Mouse (Mus musculus) hindbrain, embryonic 12.5 days (tissue): Measurements from ENCODE around the gene Pde4b. TPM values are rescaled to one million over a fixed set of nuclear protein-coding genes. Genes with fewer than 3 reads are reported as not detected.

Source experiments
- ATAC-seq: fragments of 200-750 bp; cut with Nextera tagmentation; 2 replicates; pipeline ENCODE4 v1.8.0; 2017; ENCODE audit warnings: moderate TSS enrichment; ENCODE audit not compliant: low FRiP score
- H3K27ac ChIP-seq: fragments of 300-500 bp; sonication (generic); 2 replicates; pipeline ENCODE4 v1.5.1; 2016; ENCODE audit warnings: mild to moderate bottlenecking
- H3K27me3 ChIP-seq: fragments of 300-500 bp; sonication (generic); 2 replicates; pipeline ENCODE4 v1.6.1; 2016; ENCODE audit warnings: mild to moderate bottlenecking
- H3K36me3 ChIP-seq: fragments of 300-500 bp; sonication (generic); 2 replicates; pipeline ENCODE4 v1.6.1; 2016; ENCODE audit warnings: mild to moderate bottlenecking
- H3K4me1 ChIP-seq: fragments of 300-500 bp; sonication (generic); 2 replicates; pipeline ENCODE4 v1.6.1; 2016
- H3K4me2 ChIP-seq: fragments of 300-500 bp; sonication (generic); replicated peaks from 2 replicates; pipeline ENCODE4 v1.6.1; 2016; ENCODE audit warnings: mild to moderate bottlenecking
- H3K4me3 ChIP-seq: fragments of 300-500 bp; sonication (generic); 2 replicates; pipeline ENCODE4 v1.5.1; 2016; ENCODE audit warnings: mild to moderate bottlenecking
- H3K9ac ChIP-seq: fragments of 300-500 bp; sonication (generic); 2 replicates; pipeline ENCODE4 v1.6.1; 2016; ENCODE audit warnings: mild to moderate bottlenecking, moderate library complexity
- H3K9me3 ChIP-seq: fragments of 300-500 bp; sonication (generic); replicated peaks from 2 replicates; pipeline ENCODE4 v1.6.1; 2016; ENCODE audit warnings: mild to moderate bottlenecking
- WGBS: fragments of 180-500 bp; shearing (Covaris S2); methylation state at CpG from one replicate; pipeline ENCODE4 v1.1.7; 2016; 5-methylcytosine and 5-hydroxymethylcytosine counted together
- polyA plus RNA-seq: library from polyadenylated mRNA; unstranded; fragments of >200 nt; fragmentation: Nextera tagmentation; extraction: Ambion mirVana; gene quantifications from 2 replicates; pipeline ENCODE4 v1.2.1, GENCODE M21; 2016

The Pde4b gene
- polyA plus RNA-seq, 1 experiment from 2014 or later, result 12.5 TPM

- no peak overlapping the region for H3K4me3 ChIP-seq
- H3K9ac ChIP-seq, result no peak overlapping the region
- no peaks in the 10 kb centered on the region for H3K9me3 ChIP-seq
- ATAC-seq, result no peak
- H3K36me3 ChIP-seq, result no peaks in the 10 kb centered on the region
- H3K27me3 ChIP-seq, result no peaks in the 10 kb centered on the region
- no peak overlapping the region for H3K4me2 ChIP-seq
- 93% methylated on average over 6 of the region's 6 CpGs for WGBS
- H3K27ac ChIP-seq, result no peak overlapping the region
- no peaks in the 10 kb centered on the region for H3K4me1 ChIP-seq
Measured at GRCm38 (mm10) chr4:102106771-102107170, 19.4 kb downstream of the Pde4b start.

GRCm38 (mm10) chr4:102119454-102119853, 32.1 kb downstream of the Pde4b start:
- Histone ChIP-seq H3K27me3 (no peaks in the 10 kb centered on the region), H3K4me3 (no peak overlapping the region), H3K36me3 (no peaks in the 10 kb centered on the region), H3K4me1 (no peaks in the 10 kb centered on the region), H3K9ac (no peak overlapping the region), H3K27ac (no peak overlapping the region), H3K4me2 (no peak overlapping the region), H3K9me3 (no peaks in the 10 kb centered on the region)
- ATAC-seq, result no peak
- 92% methylated on average over 3 of the region's 3 CpGs for WGBS

GRCm38 (mm10) chr4:102136366-102136849, 49.1 kb downstream of the Pde4b start:
- Histone ChIP-seq H3K4me3 (no peak overlapping the region), H3K36me3 (no peaks in the 10 kb centered on the region), H3K4me2 (no peak overlapping the region), H3K27me3 (no peaks in the 10 kb centered on the region), H3K4me1 (no peaks in the 10 kb centered on the region), H3K9ac (no peak overlapping the region), H3K27ac (no peak overlapping the region), H3K9me3 (no peaks in the 10 kb centered on the region)
- WGBS, result 71% methylated on average over 3 of the region's 3 CpGs
- ATAC-seq, result no peak

GRCm38 (mm10) chr4:102138346-102138745, 51.0 kb downstream of the Pde4b start:
- H3K9ac ChIP-seq, result no peak overlapping the region
- H3K36me3 ChIP-seq, result no peaks in the 10 kb centered on the region
- no peaks in the 10 kb centered on the region for H3K4me1 ChIP-seq
- ATAC-seq, result no peak
- H3K4me2 ChIP-seq, result no peak overlapping the region
- H3K27ac ChIP-seq, result no peak overlapping the region
- no peaks in the 10 kb centered on the region for H3K9me3 ChIP-seq
- no peak overlapping the region for H3K4me3 ChIP-seq
- WGBS, result 77% methylated on average over 4 of the region's 4 CpGs
- no peaks in the 10 kb centered on the region for H3K27me3 ChIP-seq

- Histone ChIP-seq H3K4me3 (no peak overlapping the region), H3K27ac (no peak overlapping the region), H3K36me3 (no peaks in the 10 kb centered on the region), H3K4me1 (no peaks in the 10 kb centered on the region), H3K9ac (no peak overlapping the region), H3K9me3 (no peaks in the 10 kb centered on the region), H3K27me3 (no peaks in the 10 kb centered on the region), H3K4me2 (no peak overlapping the region)
- 93% methylated on average over 3 of the region's 3 CpGs for WGBS
- no peak for ATAC-seq
Measured at GRCm38 (mm10) chr4:102141241-102141640, 53.9 kb downstream of the Pde4b start.

GRCm38 (mm10) chr4:102148766-102149165, 61.4 kb downstream of the Pde4b start:
- no peaks in the 10 kb centered on the region for H3K9me3 ChIP-seq
- H3K9ac ChIP-seq, result no peak overlapping the region
- ATAC-seq, result no peak
- 66% methylated on average over 4 of the region's 4 CpGs for WGBS
- H3K4me2 ChIP-seq, result no peak overlapping the region
- no peaks in the 10 kb centered on the region for H3K4me1 ChIP-seq
- no peak overlapping the region for H3K4me3 ChIP-seq
- H3K27me3 ChIP-seq, result no peaks in the 10 kb centered on the region
- no peak overlapping the region for H3K27ac ChIP-seq
- H3K36me3 ChIP-seq, result no peaks in the 10 kb centered on the region

- no peaks in the 10 kb centered on the region for H3K9me3 ChIP-seq
- no peaks in the 10 kb centered on the region for H3K4me1 ChIP-seq
- no peaks in the 10 kb centered on the region for H3K27me3 ChIP-seq
- H3K4me3 ChIP-seq, result no peak overlapping the region
- no peaks in the 10 kb centered on the region for H3K36me3 ChIP-seq
- no peak overlapping the region for H3K27ac ChIP-seq
- no peak overlapping the region for H3K9ac ChIP-seq
- no peak overlapping the region for H3K4me2 ChIP-seq
- no peak for ATAC-seq
Measured at GRCm38 (mm10) chr4:102159178-102159577, 71.8 kb downstream of the Pde4b start.

GRCm38 (mm10) chr4:102171636-102172035, 84.3 kb downstream of the Pde4b start:
- peaks cover 3% of the 10 kb centered on the region; the same call in 1 of the 2 replicates for H3K4me1 ChIP-seq
- 42% methylated on average over 3 of the region's 3 CpGs for whole genome bisulfite sequencing
- no peak overlapping the region for H3K4me3 ChIP-seq
- H3K4me2 ChIP-seq, result no peak overlapping the region
- no peak for ATAC-seq
- H3K9me3 ChIP-seq, result no peaks in the 10 kb centered on the region
- H3K27me3 ChIP-seq, result no peaks in the 10 kb centered on the region
- no peaks in the 10 kb centered on the region for H3K36me3 ChIP-seq
- no peak overlapping the region for H3K9ac ChIP-seq
- no peak overlapping the region for H3K27ac ChIP-seq

GRCm38 (mm10) chr4:102172711-102173213, 85.4 kb downstream of the Pde4b start:
- Histone ChIP-seq H3K9ac (no peak overlapping the region), H3K27me3 (no peaks in the 10 kb centered on the region), H3K27ac (no peak overlapping the region), H3K36me3 (no peaks in the 10 kb centered on the region), H3K4me3 (no peak overlapping the region), H3K4me2 (no peak overlapping the region), H3K9me3 (no peaks in the 10 kb centered on the region), H3K4me1 (peaks cover 3% of the 10 kb centered on the region; the same call in 1 of the 2 replicates)
- ATAC-seq, result no peak
- 58% methylated on average over 7 of the region's 7 CpGs for WGBS

- no peak for ATAC-seq
- no peak overlapping the region for H3K4me3 ChIP-seq
- H3K4me2 ChIP-seq, result no peak overlapping the region
- H3K36me3 ChIP-seq, result no peaks in the 10 kb centered on the region
- 73% methylated on average over 2 of the region's 2 CpGs for WGBS
- no peak overlapping the region for H3K27ac ChIP-seq
- H3K9ac ChIP-seq, result no peak overlapping the region
- H3K9me3 ChIP-seq, result no peaks in the 10 kb centered on the region
- peaks cover 3% of the 10 kb centered on the region; the same call in 1 of the 2 replicates for H3K4me1 ChIP-seq
- H3K27me3 ChIP-seq, result no peaks in the 10 kb centered on the region
Measured at GRCm38 (mm10) chr4:102175985-102176384, 88.6 kb downstream of the Pde4b start.

- no peak overlapping the region for H3K4me2 ChIP-seq
- peaks cover 3% of the 10 kb centered on the region; the same call in 1 of the 2 replicates for H3K4me1 ChIP-seq
- WGBS, result 83% methylated on average over 5 of the region's 5 CpGs
Measured at GRCm38 (mm10) chr4:102177258-102177657, 89.9 kb downstream of the Pde4b start.

GRCm38 (mm10) chr4:102186888-102187287, 99.5 kb downstream of the Pde4b start:
- WGBS, result 63% methylated on average over 5 of the region's 5 CpGs
- Histone ChIP-seq H3K4me2 (no peak overlapping the region), H3K4me1 (peaks cover 5% of the 10 kb centered on the region), H3K9ac (no peak overlapping the region), H3K27ac (no peak overlapping the region), H3K36me3 (no peaks in the 10 kb centered on the region), H3K4me3 (no peak overlapping the region), H3K27me3 (no peaks in the 10 kb centered on the region), H3K9me3 (no peaks in the 10 kb centered on the region)
- ATAC-seq, result peak; percentile 29; the same call in 1 of the 2 replicates

More at GRCm38 (mm10) chr4:102177258-102177657, 89.9 kb downstream of the Pde4b start:
- no peak overlapping the region for H3K4me3 ChIP-seq
- H3K36me3 ChIP-seq, result no peaks in the 10 kb centered on the region
- ATAC-seq, result no peak
- H3K9me3 ChIP-seq, result no peaks in the 10 kb centered on the region
- H3K9ac ChIP-seq, result no peak overlapping the region
- no peaks in the 10 kb centered on the region for H3K27me3 ChIP-seq
- no peak overlapping the region for H3K27ac ChIP-seq

- no peaks in the 10 kb centered on the region for H3K27me3 ChIP-seq
- H3K9me3 ChIP-seq, result no peaks in the 10 kb centered on the region
- no peaks in the 10 kb centered on the region for H3K36me3 ChIP-seq
- H3K4me3 ChIP-seq, result no peak overlapping the region
- no peak overlapping the region for H3K27ac ChIP-seq
- H3K4me2 ChIP-seq, result no peak overlapping the region
- ATAC-seq, result no peak
- no peak overlapping the region for H3K9ac ChIP-seq
- WGBS, result 87% methylated on average over 5 of the region's 5 CpGs
- no peaks in the 10 kb centered on the region for H3K4me1 ChIP-seq
Measured at GRCm38 (mm10) chr4:102197707-102198106, 110.4 kb downstream of the Pde4b start.
